In genomic region chr1:62629952-62630351, GRCm38 (mm10) we compare ENCODE assay signal across 16 mouse cellular contexts.
DNase-seq lines count a peak whose midpoint lies in the region; ATAC-seq lines count a peak whose summit lies in the region.
"Had no signal": no experiment of that assay in that cellular context is flagged by ENCODE, and none has a peak within 500 bp of the region (broad histone marks: within the 10 kb centered on the region; RNA-seq: fewer than 3 reads in every experiment).

No protein-coding gene starts in this region.

- no peak overlapping the region for H3K9ac ChIP-seq in lung, embryonic 15.5 days
- H3K9ac ChIP-seq: embryonic facial prominence, embryonic 15.5 days; intestine, embryonic 15.5 days; liver, embryonic 13.5 days had no signal

- H3K36me3 ChIP-seq in heart, embryonic 10.5 days: no peaks in the 10 kb centered on the region
- no peaks in the 10 kb centered on the region for H3K36me3 ChIP-seq in lung, embryonic 15.5 days
- H3K36me3 ChIP-seq: embryonic facial prominence, embryonic 15.5 days; intestine, embryonic 15.5 days; liver, embryonic 13.5 days had no signal

- H3K4me1 ChIP-seq in heart, embryonic 10.5 days: peaks cover 14% of the 10 kb centered on the region; the same call in 1 of the 2 replicates
- peaks cover 23% of the 10 kb centered on the region for H3K4me1 ChIP-seq in lung, embryonic 15.5 days
- H3K4me1 ChIP-seq: embryonic facial prominence, embryonic 15.5 days; intestine, embryonic 15.5 days; liver, embryonic 13.5 days had no signal

- intact Hi-C loops in heart, postnatal 25 days (cut with DNase I): no loop called here

- peak; percentile 20; the same call in 1 of the 2 replicates for ATAC-seq in lung, embryonic 15.5 days (ENCODE audit: borderline replicate concordance, extremely low read depth, low FRiP score, low TSS enrichment)
- ATAC-seq: activated CD4-positive, CD25-positive, alpha-beta regulatory T cell, adult 4 months; forebrain, embryonic 16.5 days; intestine, embryonic 15.5 days had no signal

- WGBS in heart, embryonic 10.5 days: 73% methylated on average over 1 of the region's 1 CpGs
- 19% methylated on average over 1 of the region's 1 CpGs for WGBS in lung, embryonic 15.5 days

- H3K9me3 ChIP-seq in heart, embryonic 10.5 days: no peaks in the 10 kb centered on the region
- no peaks in the 10 kb centered on the region for H3K9me3 ChIP-seq in lung, embryonic 15.5 days
- H3K9me3 ChIP-seq: embryonic facial prominence, embryonic 15.5 days; intestine, embryonic 15.5 days; liver, embryonic 13.5 days had no signal

- H3K27me3 ChIP-seq in heart, embryonic 10.5 days (ENCODE audit: insufficient read depth, poor library complexity, severe bottlenecking): no peaks in the 10 kb centered on the region
- no peaks in the 10 kb centered on the region for H3K27me3 ChIP-seq in lung, embryonic 15.5 days
- H3K27me3 ChIP-seq: embryonic facial prominence, embryonic 15.5 days; intestine, embryonic 15.5 days; liver, embryonic 13.5 days had no signal

- H3K27ac ChIP-seq in heart, embryonic 10.5 days: 0 out of 2 replicates have a peak overlapping the region, but pooled peaks have one; percentile 1
- peak overlapping the region; percentile 41 for H3K27ac ChIP-seq in lung, embryonic 15.5 days
- H3K27ac ChIP-seq: embryonic facial prominence, embryonic 15.5 days; intestine, embryonic 15.5 days; kidney, postnatal 0 days; liver, embryonic 13.5 days had no signal

- H3K4me2 ChIP-seq in lung, embryonic 15.5 days: no peak overlapping the region
- H3K4me2 ChIP-seq: embryonic facial prominence, embryonic 15.5 days; intestine, embryonic 15.5 days; liver, embryonic 13.5 days had no signal

- DNase-seq in heart, embryonic 10.5 days (ENCODE audit: low spot score): no peak
- DNase-seq in heart, postnatal 25 days (ENCODE audit: low spot score): no peak
- DNase-seq in right cerebral cortex, postnatal 4 days: peak; percentile 34
- DNase-seq in right cerebral cortex, postnatal 14 days: no peak
- DNase-seq in kidney, adult 11 months: no peak
- DNase-seq in right cerebral cortex, postnatal 36 days (ENCODE audit: low spot score in 2 of 2): no peak
- DNase-seq: layer of hippocampus, adult 9-11 months; liver, embryonic 13.5 days; thymus, adult 2 months had no signal

- no peak overlapping the region for H3K4me3 ChIP-seq in heart, embryonic 10.5 days
- no peak overlapping the region for H3K4me3 ChIP-seq in lung, embryonic 15.5 days
- H3K4me3 ChIP-seq: embryonic facial prominence, embryonic 15.5 days; intestine, embryonic 15.5 days; liver, embryonic 13.5 days; myocyte had no signal
